Mouse (Mus musculus) forebrain, embryonic 10.5 days (tissue): ENCODE data around the gene Abcc3. TPM values are rescaled to one million over a fixed set of nuclear protein-coding genes. Genes with fewer than 3 reads are reported as not detected.

ENCODE experiments used
- DNase-seq: peaks from one replicate; pipeline ENCODE4 v3.0.0-alpha.2; 2017; ENCODE audit warnings: low spot score; ENCODE audit errors: extremely low spot score
- H3K27ac ChIP-seq: fragments of 300-500 bp; sonication (generic); 2 replicates; pipeline ENCODE4 v1.5.1; 2016; ENCODE audit warnings: mild to moderate bottlenecking
- H3K27me3 ChIP-seq: fragments of 300-500 bp; sonication (generic); 2 replicates; pipeline ENCODE4 v1.6.1; 2016; ENCODE audit warnings: mild to moderate bottlenecking; ENCODE audit not compliant: poor library complexity, severe bottlenecking
- H3K36me3 ChIP-seq: fragments of 300-500 bp; sonication (generic); replicated peaks from 2 replicates; pipeline ENCODE4 v1.6.1; 2016; ENCODE audit warnings: mild to moderate bottlenecking, moderate library complexity
- H3K4me1 ChIP-seq: fragments of 300-500 bp; sonication (generic); 2 replicates; pipeline ENCODE4 v1.6.1; 2016
- H3K4me3 ChIP-seq: fragments of 300-500 bp; sonication (generic); 2 replicates; pipeline ENCODE4 v1.5.1; 2016; ENCODE audit warnings: mild to moderate bottlenecking, moderate library complexity
- H3K9me3 ChIP-seq: fragments of 300-500 bp; sonication (generic); 2 replicates; pipeline ENCODE4 v1.6.1; 2016; ENCODE audit warnings: mild to moderate bottlenecking, moderate library complexity
- WGBS: fragments of 180-500 bp; shearing (Covaris S2); methylation state at CpG from one replicate; pipeline ENCODE4 v1.1.7; 2016; 5-methylcytosine and 5-hydroxymethylcytosine counted together
- polyA plus RNA-seq: library from polyadenylated mRNA; unstranded; fragments of >200 nt; fragmentation: Nextera tagmentation; extraction: Ambion mirVana; gene quantifications from 2 replicates; pipeline ENCODE4 v1.2.1, GENCODE M21; 2016

The Abcc3 gene
- polyA plus RNA-seq, 1 experiment from 2014 or later = 0.22 TPM

DNA sequence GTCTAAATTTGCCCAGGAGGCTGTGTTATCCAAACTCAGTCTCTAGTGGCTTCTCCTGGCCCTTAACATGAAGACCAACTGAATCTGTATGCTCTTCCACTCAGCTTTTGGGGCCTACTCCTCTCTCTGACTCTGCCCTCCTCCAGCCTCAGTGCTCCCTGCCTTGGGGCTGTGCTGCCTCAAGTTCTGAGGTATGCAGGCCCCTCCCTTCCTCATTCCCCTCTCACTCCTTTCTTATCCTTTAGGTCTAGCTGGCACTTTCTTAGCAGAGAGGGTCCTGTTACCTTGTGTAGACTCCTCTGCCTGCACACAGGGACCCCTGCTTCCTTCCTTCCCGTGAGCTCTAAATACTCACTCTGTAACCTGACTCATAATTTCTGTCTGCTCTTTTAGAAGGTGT, 48.3 kb downstream of the Abcc3 start:
- Histone ChIP-seq H3K4me1 (peaks cover 60% of the 10 kb centered on the region), H3K27ac (peak overlapping the region; percentile 71), H3K9me3 (no peaks in the 10 kb centered on the region), H3K27me3 (peaks cover 15% of the 10 kb centered on the region), H3K4me3 (no peak overlapping the region), H3K36me3 (peaks cover 15% of the 10 kb centered on the region)
- no peak for DNase-seq
- 71% methylated on average over 1 of the region's 1 CpGs for WGBS

DNA sequence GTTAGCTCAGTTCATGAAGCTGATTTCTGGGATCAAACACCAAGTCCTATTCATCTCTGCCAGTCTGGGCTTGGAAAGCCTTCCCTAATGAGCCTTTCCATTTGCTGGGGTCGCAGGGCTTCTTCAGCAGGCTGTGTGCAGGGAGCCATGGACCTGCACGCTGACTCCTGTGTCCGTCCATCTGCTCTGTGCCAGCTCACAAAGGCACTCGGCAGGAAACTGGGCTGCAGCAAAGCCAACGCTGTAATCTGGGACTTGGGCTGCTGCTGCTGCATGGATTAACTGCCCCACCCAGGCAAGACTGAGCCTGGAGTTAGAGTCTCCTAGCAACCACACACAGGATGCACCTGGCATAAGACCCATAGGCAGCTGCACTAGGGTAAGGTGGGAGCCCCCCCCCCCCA, 48.8 kb downstream of the Abcc3 start:
- Histone ChIP-seq H3K27ac (peak overlapping the region; percentile 71), H3K36me3 (peaks cover 20% of the 10 kb centered on the region), H3K4me1 (peaks cover 60% of the 10 kb centered on the region), H3K9me3 (no peaks in the 10 kb centered on the region), H3K4me3 (no peak overlapping the region), H3K27me3 (peaks cover 15% of the 10 kb centered on the region)
- 16% methylated on average over 5 of the region's 5 CpGs for WGBS
- DNase-seq = peak; percentile 36

DNA sequence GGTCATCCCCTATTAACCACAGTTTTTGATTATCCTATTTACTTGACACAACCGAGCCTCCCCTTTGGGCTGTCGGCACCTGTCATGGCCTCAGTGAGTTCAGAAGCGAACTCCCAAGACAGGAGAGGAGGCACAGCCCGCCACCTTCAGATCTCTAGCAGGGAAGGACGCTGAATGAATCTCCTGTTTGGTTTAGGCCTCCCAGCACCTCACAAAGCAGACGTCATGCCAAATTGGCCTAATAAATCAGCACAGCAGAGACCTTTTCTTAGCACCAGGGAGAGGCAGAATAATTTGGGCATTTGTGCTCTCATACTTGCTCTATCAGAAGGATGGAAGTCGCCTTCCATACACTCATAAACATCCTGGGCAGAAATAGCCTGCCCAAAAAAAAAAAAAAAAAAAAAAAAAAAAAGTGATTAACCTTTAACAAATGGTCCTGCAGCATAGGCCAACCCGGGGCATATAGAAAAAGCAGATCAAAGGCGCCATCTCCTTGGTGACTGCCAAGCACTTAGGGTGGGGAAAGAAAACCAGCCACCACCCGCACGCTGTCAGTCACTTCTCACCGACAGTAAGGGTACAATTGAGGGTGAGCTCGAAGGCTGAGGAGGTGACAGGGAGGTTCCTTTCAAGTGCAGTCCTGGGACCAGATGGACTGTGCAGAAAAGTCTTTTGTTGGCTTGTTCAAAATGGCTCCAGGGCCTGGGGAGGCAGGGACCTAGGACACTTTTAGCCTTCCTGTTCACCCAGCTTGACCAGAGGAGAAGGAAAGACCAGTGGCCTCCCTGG, 50.5 kb downstream of the Abcc3 start:
- peaks cover 15% of the 10 kb centered on the region for H3K27me3 ChIP-seq
- H3K27ac ChIP-seq = peak overlapping the region; percentile 74
- no peak overlapping the region; the same call in 1 of the 2 replicates for H3K4me3 ChIP-seq
- no peaks in the 10 kb centered on the region for H3K9me3 ChIP-seq
- WGBS = 53% methylated on average over 13 of the region's 13 CpGs
- DNase-seq = peak; percentile 42
- H3K4me1 ChIP-seq = peaks cover 60% of the 10 kb centered on the region
- peaks cover 35% of the 10 kb centered on the region for H3K36me3 ChIP-seq

DNA sequence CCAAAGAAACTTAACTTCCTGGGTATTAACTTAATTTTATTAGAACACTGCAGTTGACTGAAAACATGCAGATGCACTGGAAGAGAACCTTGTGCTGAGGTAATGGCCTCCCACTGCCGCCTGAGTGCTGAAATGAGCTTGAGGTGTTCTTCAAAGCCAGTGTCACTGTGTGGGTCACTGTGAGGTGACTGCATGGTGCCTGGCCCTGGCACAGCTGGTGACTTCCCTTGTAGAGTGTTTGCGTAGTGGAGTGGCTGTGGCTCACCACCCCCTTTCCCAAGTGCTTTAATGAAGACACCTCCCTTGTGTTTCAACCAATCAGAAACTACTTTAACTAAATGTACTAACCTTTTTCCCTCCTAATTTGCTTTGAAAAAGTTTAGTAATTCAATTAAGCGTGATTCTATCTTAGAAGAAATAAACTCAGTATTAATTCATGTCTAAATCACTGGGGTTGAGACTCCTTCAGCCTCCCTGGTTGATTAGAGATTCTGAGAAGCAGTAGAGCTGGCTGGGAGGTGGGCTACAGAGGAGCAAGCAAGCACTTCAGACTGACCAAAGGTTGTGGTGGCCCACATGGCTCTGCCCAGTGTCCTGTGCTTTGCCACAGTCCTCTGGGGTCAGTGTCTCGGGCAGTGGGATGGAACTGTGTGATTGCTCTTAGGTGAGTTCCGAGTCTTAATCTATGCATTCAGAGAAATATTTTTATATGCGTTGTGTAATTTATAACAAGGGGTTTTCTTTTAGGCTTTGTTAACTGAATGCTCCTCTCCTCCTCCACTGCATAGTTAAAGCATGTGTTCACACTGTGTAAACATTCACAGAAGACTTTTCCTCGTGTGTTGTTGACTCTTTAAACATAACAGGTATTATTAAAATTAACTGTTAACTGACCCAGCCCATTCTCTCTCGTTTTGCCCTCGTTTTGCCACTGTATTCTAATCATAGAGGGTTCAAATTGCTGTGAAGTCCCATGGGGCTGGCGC, 51.6 kb downstream of the Abcc3 start:
- Histone ChIP-seq H3K27ac (peak overlapping the region; percentile 68), H3K4me1 (peaks cover 60% of the 10 kb centered on the region), H3K9me3 (no peaks in the 10 kb centered on the region), H3K36me3 (peaks cover 44% of the 10 kb centered on the region), H3K4me3 (no peak overlapping the region), H3K27me3 (peaks cover 15% of the 10 kb centered on the region)
- WGBS = 75% methylated on average over 10 of the region's 10 CpGs
- no peak for DNase-seq

DNA sequence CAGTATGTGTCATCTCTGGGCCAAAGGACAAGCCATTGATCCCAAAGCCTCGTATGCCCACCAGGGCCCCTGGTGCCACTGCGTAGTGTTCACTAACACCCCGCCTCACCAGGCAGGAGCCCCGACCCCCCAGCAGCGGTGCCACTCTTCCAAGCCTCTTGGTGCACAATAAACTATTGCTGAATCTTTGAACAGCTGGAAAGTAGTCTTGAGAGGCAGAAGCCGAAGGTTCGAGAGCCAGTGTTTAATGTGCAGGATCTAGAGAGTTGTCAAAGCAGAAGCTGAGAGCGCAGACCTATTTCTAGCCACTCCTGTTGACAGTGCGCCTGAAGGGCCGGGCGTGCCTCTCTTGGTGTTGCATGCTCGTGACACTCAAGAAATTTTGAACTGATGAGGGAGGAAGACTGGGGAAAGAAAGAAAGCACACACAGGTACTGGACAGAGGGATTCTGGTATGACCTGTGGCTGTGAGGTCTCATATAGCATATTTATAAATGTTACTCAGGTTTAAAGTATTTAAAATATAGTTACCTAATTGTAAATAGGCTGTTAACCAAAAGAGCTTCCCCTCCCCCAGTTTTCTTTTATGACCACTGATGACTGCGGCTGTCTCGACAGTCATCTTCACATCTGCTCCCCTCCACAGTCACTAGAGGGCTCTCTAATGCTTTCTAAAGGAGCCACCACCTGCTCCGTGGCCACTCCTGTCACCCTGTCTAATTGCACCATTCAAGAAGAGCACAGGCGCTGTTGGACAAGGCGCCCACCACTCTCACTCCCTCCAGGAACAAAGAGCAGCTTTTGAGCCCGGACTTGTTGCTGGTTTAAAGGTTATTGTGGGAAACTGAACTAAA, 52.8 kb downstream of the Abcc3 start:
- Histone ChIP-seq H3K27ac (peak overlapping the region; percentile 68; the same call in 1 of the 2 replicates), H3K4me1 (peaks cover 54% of the 10 kb centered on the region)
- 63% methylated on average over 18 of the region's 18 CpGs for WGBS

DNA sequence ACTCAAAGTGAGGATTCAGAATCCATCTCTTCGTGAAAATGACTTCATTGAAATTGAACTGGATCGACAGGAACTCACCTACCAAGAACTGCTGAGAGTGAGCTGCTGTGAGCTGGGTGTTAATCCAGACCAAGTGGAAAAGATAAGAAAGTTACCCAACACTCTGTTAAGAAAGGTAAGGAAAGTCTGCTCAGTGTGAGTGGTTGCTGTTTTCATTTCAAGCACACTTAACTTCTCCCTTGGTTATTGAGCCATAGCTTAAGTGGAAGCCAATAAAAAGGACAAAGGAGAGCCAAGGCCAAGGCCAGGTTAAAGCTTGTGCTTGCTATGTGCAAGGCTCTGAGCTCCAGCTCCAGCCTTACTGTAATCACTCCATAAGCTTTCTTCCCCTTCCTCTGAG, 54.5 kb downstream of the Abcc3 start:
- no peak overlapping the region for H3K4me3 ChIP-seq
- H3K36me3 ChIP-seq = peaks cover 65% of the 10 kb centered on the region
- no peaks in the 10 kb centered on the region for H3K27me3 ChIP-seq
- DNase-seq = no peak
- 93% methylated on average over 2 of the region's 2 CpGs for WGBS
- H3K9me3 ChIP-seq = no peaks in the 10 kb centered on the region
- H3K27ac ChIP-seq = no peak overlapping the region
- peaks cover 38% of the 10 kb centered on the region for H3K4me1 ChIP-seq

More for the DNA sequence above, 52.8 kb downstream of the Abcc3 start:
- H3K4me3 ChIP-seq = no peak overlapping the region
- H3K9me3 ChIP-seq = no peaks in the 10 kb centered on the region
- peak; percentile 65 for DNase-seq
- peaks cover 57% of the 10 kb centered on the region for H3K36me3 ChIP-seq
- peaks cover 6% of the 10 kb centered on the region for H3K27me3 ChIP-seq

DNA sequence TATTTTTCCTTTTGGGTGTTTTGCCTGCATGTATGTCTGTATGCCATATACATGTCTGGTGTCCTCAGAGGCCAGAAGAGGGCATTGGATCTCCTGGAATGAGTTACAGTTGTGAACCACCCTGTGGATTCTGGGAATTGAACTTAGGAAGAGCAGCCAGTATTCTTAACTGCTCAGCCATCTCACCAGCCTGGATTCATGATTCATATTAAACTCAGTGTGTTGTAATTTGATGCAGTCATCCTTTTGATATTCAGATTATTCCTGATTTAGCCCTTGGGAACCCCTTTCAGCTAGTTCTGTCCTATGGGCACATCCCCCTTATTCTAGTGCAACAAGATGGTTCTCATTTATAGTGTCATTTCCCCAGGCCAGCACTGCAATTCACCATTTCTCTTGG, 56.2 kb downstream of the Abcc3 start:
- H3K36me3 ChIP-seq = peaks cover 65% of the 10 kb centered on the region
- no peak for DNase-seq
- H3K4me3 ChIP-seq = no peak overlapping the region

DNA sequence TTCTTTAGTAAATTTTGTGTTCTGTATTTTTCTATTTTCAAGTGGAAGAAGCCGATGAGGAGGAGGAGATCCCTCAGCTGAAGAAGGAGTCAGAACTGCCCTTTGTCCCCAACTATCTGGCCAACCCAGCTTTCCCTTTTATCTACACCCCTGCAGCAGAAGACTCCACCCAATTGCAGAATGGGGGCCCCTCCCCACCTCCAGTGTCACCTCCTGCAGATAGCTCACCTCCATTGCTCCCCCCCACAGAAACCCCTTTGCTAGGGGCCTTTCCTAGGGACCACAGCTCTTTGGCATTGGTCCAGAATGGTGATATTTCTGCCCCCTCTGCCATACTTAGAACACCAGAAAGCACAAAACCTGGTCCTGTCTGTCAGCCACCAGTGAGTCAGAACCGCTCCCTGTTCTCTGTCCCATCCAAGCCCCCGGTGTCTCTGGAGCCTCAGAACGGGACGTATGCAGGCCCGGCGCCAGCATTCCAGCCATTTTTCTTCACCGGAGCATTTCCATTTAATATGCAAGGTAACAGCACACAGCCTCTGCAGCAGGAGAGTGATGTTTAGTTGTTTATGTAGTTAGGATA, 58.3 kb downstream of the Abcc3 start:
- no peaks in the 10 kb centered on the region for H3K9me3 ChIP-seq
- no peak for DNase-seq
- 0 out of 2 replicates have a peak overlapping the region, but pooled peaks have one; percentile 20 for H3K27ac ChIP-seq
- no peak overlapping the region for H3K4me3 ChIP-seq
- peaks cover 19% of the 10 kb centered on the region for H3K4me1 ChIP-seq
- H3K36me3 ChIP-seq = peaks cover 50% of the 10 kb centered on the region
- no peaks in the 10 kb centered on the region for H3K27me3 ChIP-seq
- WGBS = 94% methylated on average over 8 of the region's 8 CpGs

More for the DNA sequence above, 56.2 kb downstream of the Abcc3 start:
- Histone ChIP-seq H3K9me3 (no peaks in the 10 kb centered on the region), H3K27me3 (no peaks in the 10 kb centered on the region), H3K27ac (no peak overlapping the region), H3K4me1 (peaks cover 20% of the 10 kb centered on the region)

DNA sequence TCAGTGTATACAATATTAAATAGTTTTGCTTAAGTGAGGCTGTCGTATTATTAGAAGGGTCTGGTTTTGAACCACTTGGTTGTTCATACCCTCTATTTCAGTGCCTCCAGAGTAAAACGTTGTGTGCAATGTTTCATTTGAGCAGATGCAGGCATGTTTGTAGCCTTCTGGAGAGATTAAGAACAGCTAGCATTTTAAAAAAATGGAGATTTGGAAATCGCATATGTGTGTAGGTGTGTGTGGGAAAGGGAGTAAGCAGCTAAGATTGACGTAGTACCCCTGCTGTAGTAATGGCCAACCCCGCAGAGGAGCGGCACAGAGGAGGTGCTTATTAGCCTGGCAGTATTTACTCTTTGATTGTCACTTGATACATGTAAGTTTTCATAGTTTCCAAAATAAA, 60.1 kb downstream of the Abcc3 start:
- H3K4me1 ChIP-seq = peaks cover 30% of the 10 kb centered on the region
- no peak overlapping the region for H3K27ac ChIP-seq
- no peaks in the 10 kb centered on the region for H3K9me3 ChIP-seq
- WGBS = 93% methylated on average over 6 of the region's 6 CpGs
- H3K4me3 ChIP-seq = no peak overlapping the region
- peaks cover 33% of the 10 kb centered on the region for H3K36me3 ChIP-seq
- H3K27me3 ChIP-seq = no peaks in the 10 kb centered on the region
- no peak for DNase-seq

DNA sequence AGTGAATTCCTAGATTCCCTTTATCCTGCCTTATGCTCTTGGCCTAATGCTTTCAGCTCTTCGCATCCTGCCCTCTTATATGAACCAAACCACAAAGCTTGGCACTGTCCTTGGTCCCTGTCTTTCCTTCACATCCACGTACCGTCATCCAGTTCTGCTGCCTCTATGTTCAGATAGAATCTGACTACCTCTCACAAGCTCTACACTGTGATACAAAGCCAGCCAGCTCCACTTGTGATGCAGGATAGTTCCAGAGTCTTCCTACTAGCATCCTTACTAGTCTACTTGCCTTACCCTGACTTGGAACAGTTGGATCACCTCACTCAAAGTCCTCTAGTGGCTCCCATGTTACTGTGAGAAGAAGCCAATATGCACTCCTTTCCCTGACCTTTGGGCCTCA, 62.6 kb downstream of the Abcc3 start:
- H3K4me1 ChIP-seq = peaks cover 43% of the 10 kb centered on the region
- no peaks in the 10 kb centered on the region for H3K27me3 ChIP-seq
- no peak overlapping the region for H3K4me3 ChIP-seq
- H3K27ac ChIP-seq = no peak overlapping the region
- H3K9me3 ChIP-seq = no peaks in the 10 kb centered on the region
- 95% methylated on average over 3 of the region's 3 CpGs for WGBS
- DNase-seq = no peak
- peaks cover 11% of the 10 kb centered on the region for H3K36me3 ChIP-seq

DNA sequence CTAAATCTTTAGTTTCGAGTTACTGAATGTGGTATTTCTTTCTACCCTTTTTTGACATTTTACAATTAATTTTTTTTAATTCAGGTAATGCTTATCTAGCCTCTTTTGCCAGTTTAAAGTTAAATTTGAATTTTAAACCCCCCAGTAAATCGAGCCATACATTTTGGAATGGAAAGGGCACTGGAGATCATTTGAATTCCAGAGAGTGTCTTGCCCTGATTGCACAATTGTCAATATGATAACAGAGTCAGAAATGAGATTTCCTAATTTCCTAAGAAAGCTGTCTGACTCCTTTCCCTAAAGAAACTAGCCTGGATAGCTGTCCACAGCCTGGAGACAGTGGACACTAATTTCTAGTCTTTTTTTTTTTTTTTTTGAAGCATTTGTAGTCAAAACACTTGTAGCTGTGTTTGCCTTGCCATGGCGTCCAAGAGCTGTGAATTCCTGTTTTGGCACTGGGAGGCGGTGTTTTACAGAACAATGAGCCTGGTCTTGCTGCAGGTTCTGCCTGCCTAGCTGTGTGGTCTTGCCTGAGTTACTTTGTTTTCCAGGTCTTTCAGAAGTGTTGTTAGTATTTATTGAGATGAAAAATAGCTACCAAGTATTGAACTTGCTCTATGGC, 63.4 kb downstream of the Abcc3 start:
- peaks cover 2% of the 10 kb centered on the region for H3K36me3 ChIP-seq
- no peak for DNase-seq
- no peaks in the 10 kb centered on the region for H3K9me3 ChIP-seq
- peak overlapping the region; percentile 22; the same call in 1 of the 2 replicates for H3K27ac ChIP-seq
- peak overlapping the region; percentile 72; the same call in 1 of the 2 replicates for H3K4me3 ChIP-seq
- 58% methylated on average over 4 of the region's 4 CpGs for WGBS
- peaks cover 43% of the 10 kb centered on the region for H3K4me1 ChIP-seq
- no peaks in the 10 kb centered on the region for H3K27me3 ChIP-seq
